Mouse (Mus musculus) gastrocnemius, postnatal 14 days (tissue): ENCODE measurements around the gene Morc2b. TPM values are rescaled to one million over a fixed set of nuclear protein-coding genes. Genes with fewer than 3 reads are reported as not detected.
A peak's percentile ranks its signal among the peaks of the same experiment; 100 is the strongest.
"Not testable (repeated sequence)": the region's sequence is repeated elsewhere in the genome, so short reads cannot be mapped to it uniquely, and the experiment has no call there.

Source experiments
- DNase-seq: peaks from one replicate; pipeline ENCODE4 v3.0.0; 2021; ENCODE audit warnings: mixed read lengths
- intact Hi-C: fragments of 180-260 bp; cut with DNase I; formaldehyde crosslinking; loops from one replicate; pipeline ENCODE4 v1.15.1; 2025; ENCODE audit warnings: low total_unique reads
- long read RNA-seq, 2 experiments: library from polyadenylated mRNA; stranded (forward); transcript quantifications; one replicate each; pipeline ENCODE4 v2.0.0; 2021
- total RNA-seq, 2 experiments: library from RNA; stranded (reverse); gene quantifications; 2 replicates each; pipeline ENCODE4 v1.2.3; 2021

Morc2b gene
- under 1 TPM; 0.14 to 0.29 TPM for total RNA-seq
- long read RNA-seq, experiment 1 = 0 reads
- long read RNA-seq, experiment 2 = 0 reads

GRCm38 (mm10) chr17:33139261-33139820, at the start of gene Morc2b:
Gene Morc2b (minus strand): TSS chr17:33139683.
- no peak for DNase-seq
- intact Hi-C loops = no loop called here

DNA sequence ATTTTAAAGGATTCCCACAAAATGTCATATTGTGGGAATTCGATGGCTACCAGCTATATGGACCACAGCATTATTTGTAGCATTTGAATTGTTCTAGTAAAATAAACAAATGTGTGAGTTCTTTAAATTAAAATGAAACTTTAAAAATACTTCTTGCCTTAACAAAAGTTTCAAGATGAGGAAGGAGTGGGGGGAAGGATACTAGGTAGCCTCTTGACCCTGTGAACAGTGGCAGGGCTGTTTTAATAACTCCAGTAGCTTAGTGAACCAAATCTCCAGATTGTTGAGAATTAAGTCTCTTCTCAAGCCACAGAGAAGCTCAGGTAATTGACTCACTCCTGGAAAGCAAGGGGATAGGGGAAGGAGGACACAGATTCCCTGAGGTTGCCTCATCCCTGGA, 28.7 kb upstream of the Morc2b start, which contains the start of gene Olfr55:
Gene Olfr55 (plus strand): TSS at position 301 of the 400 bp plus-strand sequence.
- DNase-seq, intact Hi-C loops: not testable (repeated sequence)

DNA sequence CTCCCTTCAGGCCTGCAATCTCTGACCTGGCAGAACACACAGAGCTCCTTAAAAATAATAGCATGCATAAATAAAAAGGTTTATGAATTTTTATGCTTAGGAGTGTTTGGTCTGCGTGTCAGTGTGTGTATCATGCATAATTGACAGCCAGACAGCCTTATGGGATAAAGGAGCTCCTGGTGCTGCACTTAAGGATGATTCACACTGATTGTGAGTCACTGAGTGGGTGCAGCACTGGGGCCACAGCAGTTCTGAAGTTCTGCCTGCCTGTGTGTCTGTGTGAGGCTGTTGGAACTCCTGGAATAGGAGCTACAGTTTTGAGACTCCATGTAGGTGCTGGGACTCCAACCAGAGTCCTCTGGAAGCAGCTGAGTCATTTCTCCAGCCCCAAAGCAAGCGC, 13.2 kb downstream of the Morc2b start:
- DNase-seq = no peak
- intact Hi-C loops = no loop called here

- DNase-seq = no peak
- intact Hi-C loops = no loop called here
Observed at GRCm38 (mm10) chr17:33124546-33124945, 14.9 kb downstream of the Morc2b start.

GRCm38 (mm10) chr17:33097396-33097795, 42.1 kb downstream of the Morc2b start:
- intact Hi-C loops = no loop called here

DNA sequence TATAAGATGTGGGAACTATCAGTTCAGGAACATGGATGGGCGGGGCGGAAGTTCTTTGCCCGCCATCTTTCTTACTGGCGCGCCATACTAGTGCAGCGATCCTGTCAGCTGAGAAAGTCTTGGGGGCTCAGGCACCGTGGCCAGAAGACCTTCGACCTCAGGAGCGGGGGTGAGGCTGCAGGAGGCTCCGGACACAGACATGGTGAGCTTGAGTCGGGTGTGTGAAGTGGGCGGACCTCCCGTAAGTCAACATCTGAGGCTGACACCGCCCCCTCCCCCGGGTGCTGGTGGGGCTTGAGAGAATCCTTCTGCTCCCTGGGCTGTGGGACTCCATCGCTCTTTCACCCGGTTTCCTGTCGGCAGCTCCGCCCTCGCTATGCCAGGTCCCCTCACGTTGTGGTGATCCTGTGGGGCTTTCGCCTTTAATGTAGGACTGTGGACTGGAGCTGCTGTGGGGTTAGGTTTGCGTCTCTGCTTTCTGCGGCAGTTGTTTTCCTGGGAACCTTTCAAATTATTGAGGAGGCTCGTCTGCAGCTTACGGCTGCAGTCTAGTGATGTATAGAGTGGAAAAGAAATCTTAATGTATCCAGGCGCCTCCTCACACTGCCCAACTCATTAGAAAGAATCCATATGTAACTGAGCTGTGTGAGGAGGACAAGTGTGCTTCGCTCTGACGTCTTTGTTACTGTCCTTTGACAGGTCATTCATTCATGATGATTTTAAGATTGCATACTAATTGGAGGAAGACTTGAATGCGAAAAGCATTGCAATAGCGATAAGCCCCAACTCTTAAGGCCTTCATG, 46.9 kb downstream of the Morc2b start:
- intact Hi-C loops = no loop called here
- DNase-seq = peak; percentile 71

More at GRCm38 (mm10) chr17:33097396-33097795, 42.1 kb downstream of the Morc2b start:
- no peak for DNase-seq

DNA sequence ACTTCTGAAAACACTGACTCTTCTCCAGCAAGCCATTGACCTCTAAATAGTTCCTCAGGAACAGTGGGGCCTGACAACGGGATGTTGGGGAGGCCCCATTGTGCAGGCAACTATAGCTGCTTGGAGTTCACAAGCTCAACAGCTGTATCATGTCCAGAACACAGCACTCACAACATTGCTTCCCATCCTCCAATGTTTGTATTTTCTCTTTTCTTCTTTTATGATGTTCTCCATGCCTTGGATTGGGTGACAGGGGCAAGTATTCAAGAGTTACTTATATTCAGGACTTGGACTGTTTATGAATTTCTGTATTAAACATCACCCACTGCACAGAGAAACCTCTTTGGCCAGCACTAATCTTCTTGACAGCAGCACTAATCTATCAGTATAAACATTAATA, 47.9 kb downstream of the Morc2b start:
- no peak for DNase-seq
- intact Hi-C loops = no loop called here

- DNase-seq = peak; percentile 95
- intact Hi-C loops = no loop called here
Observed at GRCm38 (mm10) chr17:33089220-33089949, 50.1 kb downstream of the Morc2b start, which contains the start of gene Zfp563. Gene Zfp563 (plus strand): TSS chr17:33089310.

DNA sequence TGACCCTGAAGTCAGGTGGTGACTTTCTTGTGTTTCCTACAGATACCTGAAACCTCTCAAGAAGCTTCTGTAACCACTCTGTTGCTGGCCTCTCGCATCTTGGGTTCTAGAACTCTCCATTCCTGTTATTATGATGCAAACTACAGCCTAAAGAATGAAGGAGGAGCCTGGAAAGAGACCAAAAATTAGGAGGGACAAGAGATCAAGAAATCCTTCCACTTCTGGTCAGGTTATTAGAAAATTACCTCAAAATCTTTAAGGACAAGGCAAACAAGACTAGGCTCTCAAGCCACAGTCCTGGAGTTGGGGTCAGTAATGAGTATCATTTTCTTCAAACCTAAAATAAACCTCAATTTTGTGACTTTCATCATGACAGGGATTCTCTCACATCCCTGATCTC, 71.5 kb downstream of the Morc2b start, which contains the start of gene 4921501E09Rik:
Gene 4921501E09Rik (minus strand): TSS at position 101 of the 400 bp plus-strand sequence.
- intact Hi-C loops = no loop called here
- no peak for DNase-seq

Other genes starting within 250 kb of the Morc2b start
- gene Zfp870, start 248.0 kb downstream of the Morc2b start, total RNA-seq = 1 to 10 TPM; 6.2 TPM
- gene Cyp4f14, start 222.3 kb downstream of the Morc2b start, total RNA-seq = under 1 TPM in 1 of 2 experiments, not detected in 1; 0.33 TPM
- gene Cyp4f13, start 192.3 kb downstream of the Morc2b start, total RNA-seq = 1 to 10 TPM; 5.1 to 9.6 TPM
- gene Zfp472, start 173.9 kb downstream of the Morc2b start, total RNA-seq = 1 to 10 TPM; 1.9 TPM
- 1 to 10 TPM; 4.9 to 5.8 TPM for gene Zfp952, start 146.6 kb downstream of the Morc2b start, total RNA-seq
- 1 to 10 TPM; 2.9 to 4.3 TPM for gene Zfp763, start 106.3 kb downstream of the Morc2b start, total RNA-seq
- gene 4921501E09Rik, start 71.6 kb downstream of the Morc2b start, total RNA-seq = not detected
- gene Zfp563, start 50.4 kb downstream of the Morc2b start, total RNA-seq = 1 to 10 TPM; 3.1 to 4.6 TPM
- not detected for gene Olfr55, start 28.8 kb upstream of the Morc2b start, total RNA-seq
- gene Olfr239, start 51.6 kb upstream of the Morc2b start, total RNA-seq = not detected
- gene Olfr1564, start 82.0 kb upstream of the Morc2b start, total RNA-seq = under 1 TPM; 0.11 to 0.27 TPM
- 1 to 10 TPM; 4.9 to 5.4 TPM for gene Zfp955a, start 115.5 kb upstream of the Morc2b start, total RNA-seq
- not detected for gene Olfr63, start 125.0 kb upstream of the Morc2b start, total RNA-seq
- 10 to 100 TPM; 10.9 to 11.9 TPM for gene Zfp955b, start 149.9 kb upstream of the Morc2b start, total RNA-seq
- gene Zfp81, start 219.2 kb upstream of the Morc2b start, total RNA-seq = 1 to 10 TPM; 3.8 TPM